Mouse (Mus musculus) left cerebral cortex, postnatal 4 days (tissue): ENCODE results near the gene Qrich1. TPM values are rescaled to one million over a fixed set of nuclear protein-coding genes. Genes with fewer than 3 reads are reported as not detected.
"Not testable (repeated sequence)": the region's sequence is repeated elsewhere in the genome, so short reads cannot be mapped to it uniquely, and the experiment has no call there.

Experiments used
- DNase-seq: peaks from one replicate; pipeline ENCODE4 v3.0.0-alpha.2; 2022
- intact Hi-C: fragments of 180-260 bp; cut with DNase I; formaldehyde crosslinking; loops from one replicate; pipeline ENCODE4 v1.15.1; 2025
- microRNA-seq: library from miRNA; unstranded; fragments of <30 nt; microRNA quantifications from one replicate; pipeline ENCODE4 v1.2.0, GENCODE M21; 2022
- total RNA-seq, 2 experiments: library from RNA; stranded (reverse); gene quantifications; 2 replicates each; pipeline ENCODE4 v1.2.3; 2021

The Qrich1 gene
- total RNA-seq, 2 experiments from 2014 or later: 145 to 149 TPM

DNA sequence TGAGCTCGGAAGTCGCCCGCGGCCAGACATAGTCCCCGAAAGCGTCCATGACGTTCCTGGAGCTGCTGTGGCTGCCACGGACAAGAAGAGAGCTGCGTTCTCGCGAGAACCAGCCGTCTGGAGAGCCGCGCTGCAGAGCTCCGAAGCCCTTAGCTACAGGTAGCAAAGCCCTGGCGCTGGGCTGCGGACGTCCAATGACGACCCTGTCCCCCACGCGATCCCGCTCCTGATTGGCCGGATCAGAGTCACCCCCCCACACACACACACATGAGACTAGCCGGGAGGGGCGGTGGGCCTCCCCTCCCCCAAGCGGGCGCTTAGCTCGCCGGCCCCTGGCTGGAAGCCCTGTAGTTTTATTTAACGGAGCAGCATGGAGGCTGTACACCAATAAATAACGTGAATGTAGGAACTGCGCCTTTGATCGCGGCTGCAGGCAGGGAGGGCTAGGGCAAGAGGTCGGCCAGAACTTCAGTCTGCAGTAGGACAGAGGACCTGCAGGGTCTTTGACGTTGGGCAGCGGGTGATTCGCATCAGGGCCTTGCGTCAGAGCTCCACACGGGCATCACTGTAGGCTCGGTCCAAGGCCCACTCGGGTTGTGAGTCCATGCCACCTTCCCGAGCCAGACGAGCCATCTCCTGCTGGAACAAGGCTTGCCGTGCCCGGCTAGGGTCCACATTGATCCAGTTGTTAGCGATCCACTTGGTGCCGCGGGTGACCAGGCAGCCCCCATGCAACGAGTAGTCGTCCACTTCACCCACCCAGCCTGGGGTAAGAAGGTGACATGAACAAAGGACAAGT, 62.1 kb downstream of the Qrich1 start, which contains the start of gene Wdr6:
Gene Wdr6, minus strand, starts transcription at position 195 of the 799 bp plus-strand sequence.
- intact Hi-C loops: no loop called here
- DNase-seq: peak; percentile 97

- intact Hi-C loops: no loop called here
- no peak for DNase-seq
Observed at GRCm38 (mm10) chr9:108579344-108579690, 62.7 kb downstream of the Qrich1 start.

GRCm38 (mm10) chr9:108587571-108588180, 71.1 kb downstream of the Qrich1 start:
- intact Hi-C loops: no loop called here
- peak; percentile 86 for DNase-seq

DNA sequence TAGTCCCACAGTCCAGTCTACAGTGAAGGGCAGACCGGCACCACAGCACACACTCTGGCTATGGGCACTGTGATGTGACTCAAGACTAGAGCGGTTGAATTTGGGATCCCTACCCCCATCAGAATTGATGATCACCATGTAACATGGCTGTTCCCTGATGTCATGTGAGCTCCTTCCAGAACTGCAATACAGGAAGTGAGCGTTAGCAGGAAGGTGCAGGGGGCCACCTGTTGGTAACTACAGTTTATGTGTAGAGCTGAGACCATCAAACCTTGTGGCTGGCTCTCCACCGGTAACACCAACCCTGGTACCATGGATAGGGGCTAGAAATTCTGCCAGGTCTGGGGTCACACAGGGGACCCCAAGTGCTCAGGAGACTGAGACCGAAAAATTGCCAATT, 72.6 kb downstream of the Qrich1 start:
- intact Hi-C loops: no loop called here
- DNase-seq: no peak

- intact Hi-C loops: no loop called here
- DNase-seq: peak; percentile 69
Observed at GRCm38 (mm10) chr9:108591462-108591861, 74.9 kb downstream of the Qrich1 start.

DNA sequence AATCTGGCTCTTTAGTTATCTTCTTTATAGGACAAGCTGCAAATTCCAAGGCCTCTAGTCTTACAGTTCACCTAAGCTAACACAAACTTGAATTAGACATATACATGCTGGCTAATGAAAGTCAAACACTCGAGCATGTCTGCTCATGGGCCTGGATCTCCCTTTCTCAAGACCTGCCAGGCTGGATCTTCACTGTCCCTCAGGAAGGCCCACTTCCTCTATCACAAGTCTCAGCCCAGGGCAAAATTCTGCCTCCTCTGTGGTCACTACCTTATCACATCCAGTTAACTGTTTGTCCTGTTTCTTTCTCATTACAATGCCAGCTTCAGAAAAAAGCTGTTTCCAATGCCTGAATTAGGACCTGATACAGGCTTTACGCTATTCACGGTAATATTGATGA, 77.7 kb downstream of the Qrich1 start:
- intact Hi-C loops: no loop called here
- no peak for DNase-seq

- intact Hi-C loops: no loop called here
- peak; percentile 70 for DNase-seq
Observed at GRCm38 (mm10) chr9:108596998-108597764, 80.6 kb downstream of the Qrich1 start, which contains the start of gene P4htm. Gene P4htm (minus strand): TSS chr9:108597667.

- intact Hi-C loops: no loop called here
- DNase-seq: no peak
Observed at GRCm38 (mm10) chr9:108599021-108599566, 82.5 kb downstream of the Qrich1 start.

DNA sequence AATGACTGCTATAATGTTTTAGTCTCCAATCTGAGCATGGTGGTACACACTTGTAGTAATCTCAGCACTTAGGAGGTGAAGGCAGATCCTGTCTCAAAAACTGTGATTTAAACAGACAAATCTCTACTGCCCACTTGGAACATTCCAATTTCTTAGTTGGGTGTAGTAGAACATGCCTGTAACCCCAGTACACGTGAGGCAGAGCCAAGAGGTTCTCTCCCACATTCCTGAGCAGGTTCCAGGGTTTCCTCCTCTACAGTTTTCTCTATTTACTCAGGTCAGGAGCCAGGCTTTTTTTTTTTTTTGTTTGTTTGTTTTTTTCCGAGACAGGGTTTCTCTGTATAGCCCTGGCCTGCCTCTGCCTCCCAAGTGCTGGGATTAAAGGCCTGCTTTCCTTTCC, 83.4 kb downstream of the Qrich1 start:
- intact Hi-C loops: no loop called here
- no peak for DNase-seq

DNA sequence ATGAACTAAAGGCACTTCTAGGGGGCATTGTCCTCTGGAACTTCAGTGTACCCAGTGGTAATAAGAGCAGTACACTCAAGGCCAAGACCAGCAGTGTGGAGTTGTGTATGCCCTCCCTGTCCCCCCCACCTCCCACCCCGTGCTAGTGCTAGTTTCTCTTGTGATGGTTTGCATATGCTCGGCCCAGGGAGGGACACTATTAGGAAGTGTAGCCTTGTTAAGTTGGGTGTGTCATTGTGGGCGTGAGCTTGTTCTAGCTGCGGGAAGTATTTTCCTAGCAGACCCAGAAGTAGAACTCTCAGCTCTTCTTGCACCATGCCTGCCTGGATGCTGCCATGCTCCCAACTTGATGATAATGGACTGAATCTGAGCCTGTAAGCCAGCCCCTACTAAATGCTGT, 85.4 kb downstream of the Qrich1 start:
- no peak for DNase-seq
- intact Hi-C loops: no loop called here

GRCm38 (mm10) chr9:108607929-108608328, 91.3 kb downstream of the Qrich1 start:
- DNase-seq, intact Hi-C loops: not testable (repeated sequence)

- intact Hi-C loops: no loop called here
- no peak for DNase-seq
Observed at GRCm38 (mm10) chr9:108608889-108609288, 92.3 kb downstream of the Qrich1 start.

Small RNA genes within 50 kb of the gene (microRNA-seq; reads per million reads assigned to microRNA genes)
- gene Gm24083 (not detected), gene Mir191 (not detected), gene Mir425 (648 reads per million, percentile 72 among the genes with 10 or more reads in this experiment)

Other genes starting within 250 kb of the Qrich1 start
- gene Nicn1, start 226.4 kb upstream of the Qrich1 start, total RNA-seq: 100 to 1,000 TPM; 101 to 118 TPM
- gene Amt, start 220.0 kb upstream of the Qrich1 start, total RNA-seq: 10 to 100 TPM; 25.0 to 26.7 TPM
- gene Rhoa, start 210.7 kb upstream of the Qrich1 start, total RNA-seq: 100 to 1,000 TPM; 191 to 205 TPM
- 10 to 100 TPM; 30.0 to 35.6 TPM for gene Tcta, start 210.6 kb upstream of the Qrich1 start, total RNA-seq
- gene Gpx1, start 177.9 kb upstream of the Qrich1 start, total RNA-seq: 100 to 1,000 TPM; 113 to 116 TPM
- gene Usp4, start 169.0 kb upstream of the Qrich1 start, total RNA-seq: 100 to 1,000 TPM; 142 to 150 TPM
- gene 1700102P08Rik, start 124.0 kb upstream of the Qrich1 start, total RNA-seq: 1 to 10 TPM; 3.6 to 4.9 TPM
- gene Ccdc36, start 88.3 kb upstream of the Qrich1 start, total RNA-seq: under 1 TPM in 1 of 2 experiments, not detected in 1; 0.42 TPM
- gene BC048562, start 80.3 kb upstream of the Qrich1 start, total RNA-seq: not detected
- 10 to 100 TPM; 44.3 to 45.7 TPM for gene Ccdc71, start 56.3 kb upstream of the Qrich1 start, total RNA-seq
- gene Klhdc8b, start 55.2 kb upstream of the Qrich1 start, total RNA-seq: 10 to 100 TPM; 32.7 to 37.9 TPM
- 10 to 100 TPM; 29.2 to 29.9 TPM for gene Lamb2, start 37.1 kb upstream of the Qrich1 start, total RNA-seq
- 100 to 1,000 TPM; 111 to 124 TPM for gene Usp19, start 26.2 kb upstream of the Qrich1 start, total RNA-seq
- gene Qars, start 9.1 kb upstream of the Qrich1 start, total RNA-seq: 100 to 1,000 TPM in 1 of 2 experiments, 10 to 100 TPM in 1; 98.2 to 112 TPM
- 10 to 100 TPM; 85.7 to 86.1 TPM for gene Impdh2, start 43.5 kb downstream of the Qrich1 start, total RNA-seq
- gene Ndufaf3, start 50.6 kb downstream of the Qrich1 start, total RNA-seq: 10 to 100 TPM; 43.0 to 54.5 TPM
- 10 to 100 TPM; 78.2 to 86.6 TPM for gene Dalrd3, start 53.1 kb downstream of the Qrich1 start, total RNA-seq
- 100 to 1,000 TPM; 233 to 289 TPM for gene Wdr6, start 61.9 kb downstream of the Qrich1 start, total RNA-seq
- gene P4htm, start 80.9 kb downstream of the Qrich1 start, total RNA-seq: 10 to 100 TPM; 26.2 to 34.5 TPM
- gene Arih2, start 132.6 kb downstream of the Qrich1 start, total RNA-seq: 10 to 100 TPM; 58.3 to 59.6 TPM
- gene Slc25a20, start 145.3 kb downstream of the Qrich1 start, total RNA-seq: 10 to 100 TPM; 17.9 to 18.9 TPM
- gene Prkar2a, start 172.5 kb downstream of the Qrich1 start, total RNA-seq: 10 to 100 TPM; 78.5 to 78.7 TPM